Mouse (Mus musculus) c-Kit-negative CD71-positive TER-119-positive erythroid progenitor cells, embryonic 14.5 days (primary cell): ENCODE measurements around the gene Fam129a.
"Not testable (repeated sequence)": the region's sequence is repeated elsewhere in the genome, so short reads cannot be mapped to it uniquely, and the experiment has no call there.

Experiments used
- DNase-seq: peaks from one replicate; pipeline ENCODE4 v3.0.0-alpha.2; 2013; ENCODE audit warnings: low read depth, low spot score

The Fam129a gene

GRCm38 (mm10) chr1:151584182-151584471, 13.1 kb downstream of the Fam129a start:
- DNase-seq, result no peak

DNA sequence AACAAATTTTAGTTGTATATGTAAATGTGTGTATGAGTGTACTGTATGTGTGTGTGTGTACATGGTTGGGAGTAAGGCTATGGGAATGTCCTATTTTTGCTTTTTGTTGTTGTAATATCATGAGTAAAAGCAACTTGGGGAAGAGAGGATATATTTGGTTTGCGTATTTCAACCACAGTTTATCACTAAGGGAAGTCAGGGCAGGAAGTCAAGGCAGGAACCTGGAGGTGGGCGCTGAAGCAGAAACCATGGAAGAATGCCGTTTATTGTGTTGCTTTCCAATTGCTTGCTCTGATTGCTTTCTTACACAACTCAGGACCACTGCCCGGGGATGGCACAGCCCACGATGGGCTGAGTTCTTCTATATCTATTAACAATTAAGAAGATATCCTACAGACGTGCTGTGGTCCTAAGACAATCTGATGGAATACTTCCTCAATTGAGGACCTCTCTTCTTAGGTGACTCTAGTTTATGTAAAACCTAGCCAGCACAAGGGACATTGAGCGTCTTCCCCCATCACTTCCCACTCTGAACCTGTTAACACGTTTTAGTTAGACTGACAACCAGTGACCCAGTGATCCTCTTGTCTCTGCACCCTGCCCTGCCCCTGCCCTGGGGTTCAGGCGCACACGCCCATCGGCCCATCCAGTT, 13.7 kb downstream of the Fam129a start:
- no peak for DNase-seq

DNA sequence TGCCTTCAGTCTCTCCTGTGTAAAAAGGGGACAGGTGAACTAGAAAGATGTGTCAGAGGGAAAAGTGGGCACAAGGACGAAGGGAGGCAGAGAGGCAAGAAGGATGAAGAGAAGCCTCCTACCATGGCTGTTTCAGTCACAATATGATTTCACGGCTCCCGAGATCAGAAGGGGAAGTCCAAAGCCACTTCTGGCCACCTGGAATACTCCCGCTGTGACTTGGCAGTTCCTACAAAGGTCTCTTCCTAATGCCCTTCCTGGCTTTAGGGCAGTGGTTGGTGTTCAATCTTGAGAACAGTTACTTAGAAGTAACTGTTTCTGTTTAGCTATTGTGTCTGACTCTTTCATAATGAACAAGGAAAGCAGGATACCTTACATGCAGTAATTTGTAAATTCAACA, 14.7 kb downstream of the Fam129a start:
- DNase-seq, result no peak

- DNase-seq, result no peak
Observed at GRCm38 (mm10) chr1:151592085-151593017, 21.4 kb downstream of the Fam129a start.

GRCm38 (mm10) chr1:151594906-151595305, 23.9 kb downstream of the Fam129a start:
- DNase-seq, result no peak

DNA sequence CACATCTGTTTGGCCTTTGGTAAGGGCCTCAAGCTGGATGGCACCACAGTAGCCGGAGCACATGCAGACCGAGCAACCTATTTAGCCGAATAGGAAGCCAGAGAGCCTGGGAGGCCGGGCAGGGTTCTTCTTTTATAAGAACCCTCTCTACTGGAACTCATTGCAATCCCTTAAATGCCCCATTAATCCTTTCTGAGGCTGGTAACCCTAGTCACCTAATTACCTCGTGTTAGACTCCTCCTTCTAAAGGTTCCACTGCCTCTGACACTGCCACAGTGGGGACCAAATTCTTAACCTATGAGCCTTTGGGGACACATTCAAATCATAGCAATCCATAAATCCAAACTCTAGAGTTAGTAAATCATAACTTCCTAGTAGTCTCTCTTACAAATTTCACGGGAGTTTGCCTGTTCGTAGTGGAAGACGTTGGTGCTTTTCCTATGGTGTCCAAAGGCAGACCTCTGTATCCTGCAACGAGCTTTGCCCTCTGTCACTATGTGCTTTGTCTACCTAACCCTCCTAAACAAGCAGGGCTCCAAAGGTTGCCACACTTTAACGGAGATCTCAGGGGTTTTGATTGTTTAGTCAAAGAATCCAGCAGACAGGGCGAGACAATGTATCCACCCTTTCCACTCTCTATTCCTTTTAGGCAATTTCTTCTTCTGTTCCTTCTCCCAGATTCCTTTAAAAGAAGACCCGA, 24.8 kb downstream of the Fam129a start:
- DNase-seq, result no peak

- DNase-seq, result no peak
Observed at GRCm38 (mm10) chr1:151596562-151596961, 25.6 kb downstream of the Fam129a start.

GRCm38 (mm10) chr1:151597677-151598297, 26.8 kb downstream of the Fam129a start:
- DNase-seq, result no peak

GRCm38 (mm10) chr1:151598876-151599275, 27.9 kb downstream of the Fam129a start:
- DNase-seq, result no peak

GRCm38 (mm10) chr1:151604328-151604727, 33.3 kb downstream of the Fam129a start:
- no peak for DNase-seq

- DNase-seq, result not testable (repeated sequence)
Observed at GRCm38 (mm10) chr1:151607957-151608356, 37.0 kb downstream of the Fam129a start.

DNA sequence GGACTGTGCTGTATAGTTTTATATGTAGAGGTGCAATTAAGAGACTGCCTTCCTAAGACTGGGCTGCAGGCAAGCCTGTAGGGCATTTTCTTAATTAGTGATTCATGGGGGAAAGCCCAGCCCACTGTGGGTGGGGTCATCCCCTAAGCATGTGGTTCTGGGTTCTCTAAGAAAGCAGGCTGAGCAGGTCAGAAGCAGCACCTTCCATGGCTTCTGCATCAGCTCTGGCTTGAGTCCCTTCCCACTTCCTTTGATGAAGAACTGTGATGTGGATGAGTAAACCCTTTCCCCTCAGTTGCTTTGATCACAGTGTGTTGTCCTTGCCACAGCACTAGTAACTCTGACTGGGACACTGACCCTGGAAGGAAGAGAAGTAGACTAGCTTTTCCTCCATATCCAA, 39.6 kb downstream of the Fam129a start:
- no peak for DNase-seq

DNA sequence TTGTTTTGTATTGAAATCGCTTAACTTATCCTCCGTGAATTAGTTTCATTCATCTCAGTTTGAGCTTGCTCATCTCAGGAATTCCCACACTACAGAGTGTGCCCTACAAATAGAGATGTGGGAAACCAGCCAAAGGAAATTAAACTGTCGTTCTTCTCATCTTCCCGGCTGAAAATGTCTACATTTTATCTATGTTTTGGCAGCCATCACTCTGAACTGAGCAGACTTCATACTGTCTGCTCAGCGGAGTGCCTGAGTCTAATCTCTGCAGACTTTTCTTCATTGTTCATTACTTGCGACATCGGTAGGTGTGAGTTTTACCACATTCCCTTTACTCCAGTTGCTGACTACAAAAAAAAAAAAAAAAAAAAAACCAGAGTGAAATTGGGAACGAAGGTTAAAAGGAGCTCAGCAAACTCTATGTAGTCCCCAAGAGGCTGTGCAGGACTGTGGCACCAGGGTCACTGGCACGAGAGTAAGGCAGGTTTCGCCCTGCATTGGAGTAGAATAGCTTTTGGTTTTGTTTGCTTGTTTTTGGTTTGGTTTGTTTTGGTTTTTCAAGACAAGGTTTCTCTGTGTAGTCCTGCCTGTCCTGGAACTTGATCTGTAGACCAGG, 43.4 kb downstream of the Fam129a start:
- DNase-seq, result no peak

GRCm38 (mm10) chr1:151615625-151616024, 44.6 kb downstream of the Fam129a start:
- no peak for DNase-seq

GRCm38 (mm10) chr1:151616555-151617205, 45.7 kb downstream of the Fam129a start:
- peak; percentile 79 for DNase-seq

GRCm38 (mm10) chr1:151618251-151618650, 47.3 kb downstream of the Fam129a start:
- no peak for DNase-seq

DNA sequence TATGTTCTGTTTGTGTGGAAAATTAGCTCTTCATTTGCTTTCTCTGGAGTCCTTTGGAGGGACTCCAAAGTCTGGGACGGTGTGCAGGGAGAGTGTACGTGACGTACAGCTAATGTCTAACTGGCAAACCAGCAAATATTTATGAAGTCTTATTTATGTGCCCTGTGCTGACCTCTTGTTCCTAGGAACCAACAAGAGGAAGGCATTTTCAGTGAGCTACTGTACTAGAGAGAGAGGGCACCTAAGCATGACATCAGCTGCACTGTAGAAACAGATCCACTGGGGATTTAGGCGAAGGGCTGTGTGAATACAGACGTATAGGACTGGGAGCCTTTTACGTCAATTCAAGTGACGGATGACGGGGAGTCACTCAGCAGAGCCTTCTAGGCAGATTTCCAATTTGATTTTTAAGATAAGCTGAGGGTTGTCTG, 48.3 kb downstream of the Fam129a start:
- DNase-seq, result no peak

- no peak for DNase-seq
Observed at GRCm38 (mm10) chr1:151620730-151621129, 49.7 kb downstream of the Fam129a start.

GRCm38 (mm10) chr1:151624442-151625226, 53.6 kb downstream of the Fam129a start:
- no peak for DNase-seq

DNA sequence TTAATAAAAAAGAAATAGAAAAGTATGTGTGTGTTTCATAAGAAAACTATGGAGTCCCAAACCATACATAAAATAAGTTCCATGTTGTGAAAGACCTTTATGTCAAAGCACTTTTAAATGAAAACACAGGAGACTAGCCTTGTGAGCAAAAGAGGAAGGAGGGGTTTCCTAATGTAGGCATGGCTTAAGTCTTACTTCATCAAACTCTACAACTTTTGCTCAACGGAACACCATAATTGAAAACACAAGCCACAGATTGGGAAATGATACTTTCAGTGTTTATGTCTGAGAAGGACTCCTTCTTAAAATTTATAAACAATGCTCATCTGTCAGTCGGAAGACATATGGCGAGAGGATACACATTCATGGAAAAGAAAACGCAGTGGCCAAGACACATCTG, 54.3 kb downstream of the Fam129a start:
- no peak for DNase-seq
